Mouse (Mus musculus) ZHBTc4 (cell line): ENCODE data around the gene Kif16b.

Source experiments
- DNase-seq: peaks from one replicate; pipeline ENCODE4 v3.0.0-alpha.2; 2011; ENCODE audit warnings: low read depth, low spot score

Gene Kif16b

GRCm38 (mm10) chr2:142668426-142668825 is 232.9 kb downstream of the Kif16b start:
- no peak for DNase-seq

GRCm38 (mm10) chr2:142651591-142651990 is 249.7 kb downstream of the Kif16b start:
- no peak for DNase-seq

- no peak for DNase-seq
These were observed 253.3 kb downstream of the Kif16b start for GRCm38 (mm10) chr2:142648023-142648453.

- DNase-seq = no peak
These were observed 254.5 kb downstream of the Kif16b start for GRCm38 (mm10) chr2:142646863-142647262.

- DNase-seq = no peak
These were observed 259.6 kb downstream of the Kif16b start for GRCm38 (mm10) chr2:142641766-142642165.

- DNase-seq = no peak
These were observed 265.6 kb downstream of the Kif16b start for GRCm38 (mm10) chr2:142635606-142636304.

GRCm38 (mm10) chr2:142633996-142634559 is 267.3 kb downstream of the Kif16b start:
- no peak for DNase-seq

- DNase-seq = no peak
These were observed 271.6 kb downstream of the Kif16b start for GRCm38 (mm10) chr2:142629523-142630312.

- DNase-seq = no peak
These were observed 275.6 kb downstream of the Kif16b start for GRCm38 (mm10) chr2:142625756-142626155.

GRCm38 (mm10) chr2:142625101-142625500 is 276.2 kb downstream of the Kif16b start:
- DNase-seq = no peak

- DNase-seq = no peak
These were observed 277.1 kb downstream of the Kif16b start for GRCm38 (mm10) chr2:142624254-142624653.

- no peak for DNase-seq
These were observed 280.2 kb downstream of the Kif16b start for GRCm38 (mm10) chr2:142621152-142621551.

GRCm38 (mm10) chr2:142619926-142620325 is 281.4 kb downstream of the Kif16b start:
- no peak for DNase-seq

GRCm38 (mm10) chr2:142614535-142614934 is 286.8 kb downstream of the Kif16b start:
- no peak for DNase-seq

GRCm38 (mm10) chr2:142612359-142612953 is 288.9 kb downstream of the Kif16b start:
- DNase-seq = no peak

GRCm38 (mm10) chr2:142611113-142611512 is 290.2 kb downstream of the Kif16b start:
- DNase-seq = peak; percentile 52

GRCm38 (mm10) chr2:142610206-142610605 is 291.1 kb downstream of the Kif16b start:
- no peak for DNase-seq

- peak; percentile 35 for DNase-seq
These were observed 292.6 kb downstream of the Kif16b start for GRCm38 (mm10) chr2:142608778-142609177.

GRCm38 (mm10) chr2:142604762-142605161 is 296.6 kb downstream of the Kif16b start:
- peak; percentile 41 for DNase-seq

GRCm38 (mm10) chr2:142603210-142603609 is 298.1 kb downstream of the Kif16b start:
- no peak for DNase-seq

- no peak for DNase-seq
These were observed 302.1 kb downstream of the Kif16b start for GRCm38 (mm10) chr2:142599235-142599634.
